Mouse (Mus musculus) stomach, postnatal 0 days (tissue): ENCODE measurements around the gene Mdm4. TPM values are rescaled to one million over a fixed set of nuclear protein-coding genes. Genes with fewer than 3 reads are reported as not detected.
A peak's percentile ranks its signal among the peaks of the same experiment; 100 is the strongest.

Experiments
- ATAC-seq: fragments of 200-750 bp; cut with Nextera tagmentation; 2 replicates; pipeline ENCODE4 v1.8.0; 2017; ENCODE audit not compliant: low FRiP score, low TSS enrichment
- DNase-seq: peaks from one replicate; pipeline ENCODE4 v3.0.0-alpha.2; 2016; ENCODE audit warnings: low spot score
- H3K27ac ChIP-seq: fragments of 300-500 bp; sonication (generic); replicated peaks from 2 replicates; pipeline ENCODE4 v1.5.1; 2014; ENCODE audit warnings: mild to moderate bottlenecking, control low read depth
- H3K27me3 ChIP-seq: fragments of 300-500 bp; sonication (generic); 2 replicates; pipeline ENCODE4 v1.6.1; 2014; ENCODE audit warnings: low read length; ENCODE audit not compliant: control insufficient read depth, insufficient read depth
- H3K36me3 ChIP-seq: fragments of 300-500 bp; sonication (generic); 2 replicates; pipeline ENCODE4 v1.6.1; 2014; ENCODE audit warnings: low read length, mixed read lengths; ENCODE audit not compliant: control insufficient read depth, insufficient read depth
- H3K4me1 ChIP-seq: fragments of 300-500 bp; sonication (generic); replicated peaks from 2 replicates; pipeline ENCODE4 v1.6.1; 2014; ENCODE audit warnings: antibody characterized with exemption; ENCODE audit not compliant: control insufficient read depth, insufficient read depth
- H3K4me2 ChIP-seq: fragments of 300-500 bp; sonication (generic); replicated peaks from 2 replicates; pipeline ENCODE4 v1.6.1; 2014; ENCODE audit warnings: low read depth, mild to moderate bottlenecking, control low read depth, moderate library complexity
- H3K4me3 ChIP-seq: fragments of 300-500 bp; sonication (generic); 2 replicates; pipeline ENCODE4 v1.5.1; 2014; ENCODE audit warnings: low read depth, low read length, control low read depth
- H3K9ac ChIP-seq: fragments of 300-500 bp; sonication (generic); 2 replicates; pipeline ENCODE4 v1.6.1; 2014; ENCODE audit warnings: mild to moderate bottlenecking, low read length, control low read depth, mixed read lengths
- H3K9me3 ChIP-seq: fragments of 300-500 bp; sonication (generic); 2 replicates; pipeline ENCODE4 v1.6.1; 2016; ENCODE audit warnings: low read length; ENCODE audit not compliant: control insufficient read depth
- CTCF ChIP-seq: IDR thresholded peaks from 2 replicates; pipeline ENCODE4 v1.5.1; 2016; ENCODE audit warnings: antibody characterized with exemption, low read depth, mild to moderate bottlenecking, moderate library complexity
- EP300 ChIP-seq: optimal IDR thresholded peaks from 2 replicates; pipeline ENCODE3; 2016; ENCODE audit warnings: antibody characterized with exemption
- WGBS: fragments of 180-500 bp; shearing (Covaris S2); extraction: QIAGEN DNeasy Blood & Tissue Kit; methylation state at CpG from one replicate; pipeline ENCODE4 v1.1.7; 2014; 5-methylcytosine and 5-hydroxymethylcytosine counted together
- polyA plus RNA-seq: library from polyadenylated mRNA; unstranded; fragments of >200 nt; fragmentation: Nextera tagmentation; extraction: Ambion mirVana; gene quantifications from 2 replicates; pipeline ENCODE4 v1.2.1, GENCODE M21; 2015

Mdm4 gene
- polyA plus RNA-seq, 1 experiment from 2014 or later = 11.3 TPM

DNA sequence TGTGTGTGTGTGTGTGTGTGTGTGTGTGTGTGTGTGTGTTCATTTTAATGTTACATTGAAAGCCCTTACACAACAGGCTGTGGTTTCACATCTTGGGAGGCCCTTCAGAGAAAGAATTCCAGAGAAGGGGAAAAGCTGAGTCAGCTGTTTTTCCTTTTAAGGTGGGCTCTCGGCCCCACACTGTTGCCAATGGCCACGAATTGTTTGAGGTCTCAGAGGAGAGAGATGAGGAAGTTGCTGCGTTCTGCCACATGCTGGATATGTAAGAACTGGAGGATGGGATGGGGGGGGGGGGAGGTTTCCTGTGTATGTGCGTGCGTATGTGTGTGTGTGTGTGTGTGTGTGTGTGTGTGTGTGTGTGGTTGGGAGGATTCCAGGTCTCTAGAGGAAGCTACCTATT is 39.8 kb upstream of the Mdm4 start:
- H3K4me1 ChIP-seq = peaks cover 6% of the 10 kb centered on the region
- peak; percentile 47; the same call in 1 of the 2 replicates for ATAC-seq
- no peak overlapping the region for H3K4me3 ChIP-seq
- DNase-seq = peak; percentile 44
- peaks cover 17% of the 10 kb centered on the region for H3K36me3 ChIP-seq
- H3K4me2 ChIP-seq = no peak overlapping the region
- no peaks in the 10 kb centered on the region for H3K27me3 ChIP-seq
- H3K9me3 ChIP-seq = no peaks in the 10 kb centered on the region
- H3K9ac ChIP-seq = no peak overlapping the region
- 24% methylated on average over 5 of the region's 5 CpGs for WGBS
- TF ChIP-seq EP300 (no peak), CTCF (no peak)
- peak overlapping the region; percentile 82 for H3K27ac ChIP-seq

DNA sequence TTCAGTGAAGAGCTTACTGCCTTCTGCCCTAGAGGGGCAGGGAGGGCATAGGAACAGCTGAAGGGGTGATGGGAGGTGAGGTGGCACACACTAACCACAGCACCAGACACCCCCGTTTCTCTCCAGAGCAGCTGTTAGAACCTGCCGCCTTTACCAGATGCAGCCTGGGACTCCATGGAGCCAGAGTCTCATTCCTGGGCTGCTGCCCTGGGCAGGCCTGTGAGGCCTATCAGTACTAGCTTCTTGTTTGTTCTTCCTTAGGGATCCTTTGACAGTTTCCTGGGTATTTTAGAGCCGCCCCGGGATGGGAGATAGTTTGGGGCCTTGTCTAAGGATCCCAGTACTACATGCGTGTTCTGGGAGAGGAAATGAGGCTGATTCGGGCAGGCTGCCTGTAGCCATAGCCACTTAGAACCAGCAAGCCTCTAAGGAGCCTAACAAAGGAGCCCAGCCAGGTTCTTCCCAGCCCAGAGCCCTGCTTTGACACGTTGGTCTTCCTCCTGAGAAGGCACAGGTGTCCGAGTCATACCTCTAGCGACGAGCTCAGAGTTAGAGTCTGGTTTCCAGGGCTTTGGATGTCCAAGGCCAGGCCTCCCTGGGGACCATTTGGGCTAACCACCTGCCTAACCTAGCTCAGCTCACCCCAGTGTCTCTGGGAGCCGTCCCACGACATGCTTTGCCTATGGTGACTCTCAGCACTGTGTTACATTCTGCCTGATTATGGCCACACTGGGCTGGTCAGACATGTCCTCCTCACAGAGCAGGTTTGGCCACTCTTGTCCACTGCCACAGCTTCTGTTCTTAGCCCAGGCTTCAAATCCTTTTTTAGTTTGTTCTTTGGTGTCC is 39.1 kb upstream of the Mdm4 start:
- WGBS = 57% methylated on average over 12 of the region's 12 CpGs
- H3K4me2 ChIP-seq = no peak overlapping the region
- peak overlapping the region; percentile 9; the same call in 1 of the 2 replicates for H3K9ac ChIP-seq
- no peaks in the 10 kb centered on the region for H3K27me3 ChIP-seq
- peaks cover 6% of the 10 kb centered on the region for H3K4me1 ChIP-seq
- TF ChIP-seq CTCF (no peak), EP300 (no peak)
- H3K4me3 ChIP-seq = no peak overlapping the region
- H3K9me3 ChIP-seq = no peaks in the 10 kb centered on the region
- H3K27ac ChIP-seq = peak overlapping the region; percentile 82
- H3K36me3 ChIP-seq = peaks cover 14% of the 10 kb centered on the region
- peak; percentile 11; the same call in 1 of the 2 replicates for ATAC-seq
- peak; percentile 47 for DNase-seq

DNA sequence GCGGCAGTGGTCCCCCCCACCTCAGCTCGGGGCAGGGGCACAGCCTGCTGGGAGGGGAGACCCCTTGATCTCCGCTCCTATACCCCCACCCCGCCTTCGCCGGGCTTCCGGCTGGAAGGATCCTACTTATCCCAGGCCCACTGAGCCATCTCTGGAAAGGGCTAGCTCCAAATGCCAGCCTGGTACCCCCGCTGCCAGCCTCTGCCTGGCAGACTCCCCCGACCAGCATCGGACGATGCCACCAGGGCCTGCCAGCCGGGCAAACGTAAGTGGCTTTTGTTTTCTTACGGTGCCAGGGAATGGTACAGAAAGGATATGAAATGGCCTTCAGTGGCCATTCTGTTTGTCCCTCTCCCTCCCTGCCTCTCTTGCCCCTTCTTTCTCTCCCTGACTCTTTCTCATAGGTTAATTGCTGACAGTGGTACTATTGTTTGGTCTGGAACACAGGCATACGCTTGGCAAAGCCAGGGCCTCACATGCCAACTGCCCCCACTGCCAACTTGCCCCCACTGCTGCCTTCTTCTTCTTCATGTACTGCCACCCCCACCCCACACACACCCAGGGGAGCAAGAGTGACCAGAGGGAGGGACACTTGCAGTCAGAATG is 38.4 kb upstream of the Mdm4 start:
- Histone ChIP-seq H3K27me3 (no peaks in the 10 kb centered on the region), H3K4me1 (peaks cover 6% of the 10 kb centered on the region), H3K4me3 (no peak overlapping the region), H3K9me3 (no peaks in the 10 kb centered on the region), H3K36me3 (peaks cover 14% of the 10 kb centered on the region; the same call in 1 of the 2 replicates), H3K4me2 (no peak overlapping the region), H3K27ac (peak overlapping the region; percentile 82), H3K9ac (no peak overlapping the region)
- TF ChIP-seq CTCF = no peak
- TF ChIP-seq EP300 = no peak
- DNase-seq = no peak
- WGBS = 84% methylated on average over 15 of the region's 15 CpGs
- no peak for ATAC-seq

DNA sequence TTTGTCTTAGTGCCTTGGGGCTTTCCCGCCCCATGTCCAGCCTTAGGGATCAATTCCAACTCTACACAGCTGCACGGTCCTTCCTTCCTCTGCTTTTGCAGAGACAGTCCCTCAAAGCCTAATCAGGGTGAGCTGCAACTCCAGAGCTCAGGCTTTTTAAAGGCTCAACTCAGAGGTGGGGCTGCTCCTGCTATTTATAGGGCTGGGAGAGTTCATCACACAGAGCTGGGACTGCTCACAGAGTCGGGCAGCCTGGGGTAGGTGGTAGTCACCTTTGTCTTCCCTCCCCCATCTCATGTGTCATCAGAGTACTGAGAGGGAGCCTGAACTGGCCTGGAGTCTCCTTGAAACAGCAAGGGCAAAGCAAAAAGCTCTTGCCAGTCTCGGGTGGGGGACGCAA is 37.9 kb upstream of the Mdm4 start:
- 0 out of 2 replicates have a peak overlapping the region, but pooled peaks have one; percentile 18 for H3K9ac ChIP-seq
- ATAC-seq (peak; percentile 31; the same call in 1 of the 2 replicates), DNase-seq (no peak)
- no peak overlapping the region for H3K4me3 ChIP-seq
- H3K27ac ChIP-seq = peak overlapping the region; percentile 82
- H3K27me3 ChIP-seq = no peaks in the 10 kb centered on the region
- peaks cover 6% of the 10 kb centered on the region for H3K4me1 ChIP-seq
- no peak for TF ChIP-seq EP300
- no peak for TF ChIP-seq CTCF
- peaks cover 14% of the 10 kb centered on the region; the same call in 1 of the 2 replicates for H3K36me3 ChIP-seq
- WGBS = 50% methylated on average over 5 of the region's 5 CpGs
- H3K4me2 ChIP-seq = no peak overlapping the region
- H3K9me3 ChIP-seq = no peaks in the 10 kb centered on the region

DNA sequence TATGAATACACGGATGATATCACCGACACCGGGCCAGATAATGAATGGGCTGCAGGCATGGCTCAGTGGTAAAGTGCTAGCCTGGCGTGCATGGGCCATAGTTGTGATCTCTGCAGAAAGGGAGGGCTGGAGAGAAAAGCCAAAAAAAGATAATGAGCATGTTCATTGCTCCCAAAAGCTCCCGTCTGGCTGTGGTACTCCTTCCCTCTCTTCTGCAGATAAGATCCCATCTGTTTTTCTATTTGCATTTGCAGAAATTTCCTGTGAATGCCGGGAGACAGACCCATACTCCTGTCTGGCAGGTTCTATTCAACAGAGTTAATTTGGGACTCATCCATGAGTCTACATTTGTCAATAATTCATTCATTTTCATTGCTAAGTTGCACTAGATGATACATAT is 32.8 kb upstream of the Mdm4 start:
- no peak overlapping the region for H3K4me2 ChIP-seq
- H3K9ac ChIP-seq = no peak overlapping the region
- H3K27me3 ChIP-seq = no peaks in the 10 kb centered on the region
- H3K9me3 ChIP-seq = no peaks in the 10 kb centered on the region
- no peak overlapping the region for H3K4me3 ChIP-seq
- peaks cover 13% of the 10 kb centered on the region; the same call in 1 of the 2 replicates for H3K36me3 ChIP-seq
- peaks cover 9% of the 10 kb centered on the region for H3K4me1 ChIP-seq
- no peak for DNase-seq
- ATAC-seq = no peak
- no peak for TF ChIP-seq EP300
- TF ChIP-seq CTCF = no peak
- no peak overlapping the region for H3K27ac ChIP-seq
- WGBS = 79% methylated on average over 6 of the region's 6 CpGs
